Mouse (Mus musculus) cortical plate, adult 2 months (tissue): ENCODE results near the gene Ankrd65.

Experiments used
- CTCF ChIP-seq: fragments of 200-500 bp; IDR thresholded peaks from 2 replicates; pipeline ENCODE4 v1.5.1; 2011; ENCODE audit warnings: mild to moderate bottlenecking, control low read depth, low read length; ENCODE audit not compliant: insufficient read depth; ENCODE audit errors: extremely low read depth
- POLR2A ChIP-seq: fragments of 200-500 bp; IDR thresholded peaks from 2 replicates; pipeline ENCODE4 v1.6.1; 2011; ENCODE audit warnings: mild to moderate bottlenecking, low read length, control low read depth; ENCODE audit not compliant: insufficient read depth; ENCODE audit errors: extremely low read depth

GRCm38 (mm10) chr4:155774280-155774754 is 15.9 kb upstream of the Ankrd65 start, which contains the start of gene Vwa1:
- peak; percentile 96 for TF ChIP-seq POLR2A
- TF ChIP-seq CTCF = no peak
